Mouse (Mus musculus) erythroblast, embryonic 14.5 days (primary cell): ENCODE data around the gene Uba6.

ENCODE experiments used
- GATA1 ChIP-seq: IDR thresholded peaks from 2 replicates; pipeline ENCODE4 v1.6.1; 2012; ENCODE audit warnings: low read length, inconsistent platforms, mixed read lengths
- TAL1 ChIP-seq: IDR thresholded peaks from 3 replicates; pipeline ENCODE4 v1.6.1; 2012; ENCODE audit warnings: low read length, inconsistent platforms, mixed read lengths

DNA sequence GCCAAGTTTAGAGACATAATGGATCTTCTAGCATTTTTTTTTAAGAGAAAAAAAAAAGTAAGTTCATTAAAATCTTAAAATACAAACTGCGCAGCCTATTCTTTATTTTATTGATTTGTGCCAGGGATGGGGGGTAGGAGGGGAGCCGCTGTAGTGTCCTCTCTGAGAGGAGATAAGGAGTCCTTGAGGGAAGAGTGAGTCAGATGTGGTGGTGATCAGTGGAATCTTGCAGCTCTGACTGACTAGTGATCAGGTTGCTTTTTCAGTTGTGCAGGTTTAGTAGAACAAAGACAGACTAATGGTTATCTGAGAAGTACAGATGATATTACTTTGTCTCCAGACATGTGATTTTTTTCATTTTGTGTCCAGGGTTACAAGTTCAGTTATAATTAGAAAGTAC, 59.6 kb downstream of the Uba6 start:
- no peak for TF ChIP-seq TAL1
- TF ChIP-seq GATA1 = no peak
